Mouse (Mus musculus): ENCODE measurements around the gene Mdga1. TPM values are rescaled to one million over a fixed set of nuclear protein-coding genes. Genes with fewer than 3 reads are reported as not detected.

Mdga1 gene
- polyA plus RNA-seq, 1 experiment from 2014 or later = 2.5 TPM

DNA sequence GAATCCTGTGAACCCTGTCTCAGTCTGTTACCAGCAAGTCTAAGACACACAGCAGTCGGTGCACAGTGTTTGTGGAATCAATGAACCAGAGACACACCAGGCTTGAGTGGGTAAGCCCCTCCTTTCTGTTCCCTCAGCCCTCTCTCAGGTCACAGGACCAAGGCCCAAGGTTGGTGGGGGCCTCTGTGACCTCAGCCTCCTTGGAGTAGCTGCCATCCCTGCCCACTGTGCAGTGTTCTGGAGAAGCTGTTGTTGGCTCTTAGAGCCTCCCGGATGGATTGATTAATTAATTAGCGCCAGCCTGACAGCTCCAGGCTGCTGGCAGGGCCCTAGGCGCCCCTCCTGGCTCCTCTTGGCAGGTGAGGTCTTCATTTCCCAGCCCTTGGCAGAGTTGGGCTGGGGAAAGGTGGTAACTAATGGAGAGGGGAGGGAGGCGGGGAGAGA is 22.6 kb downstream of the Mdga1 start:
- ATAC-seq (ENCODE audit: insufficient read depth, low FRiP score, low TSS enrichment) = no peak
- Histone ChIP-seq H3K36me3 (ENCODE audit: control insufficient read depth, insufficient read depth, low read length) (no peaks in the 10 kb centered on the region), H3K4me3 (ENCODE audit: low read depth, low read length) (no peak overlapping the region), H3K4me2 (ENCODE audit: low read depth) (no peak overlapping the region), H3K27ac (ENCODE audit: low read depth, low read length) (no peak overlapping the region), H3K9ac (ENCODE audit: low read length) (no peak overlapping the region), H3K27me3 (ENCODE audit: control insufficient read depth, insufficient read depth, low read length) (no peaks in the 10 kb centered on the region), H3K9me3 (ENCODE audit: control insufficient read depth, low read length) (no peaks in the 10 kb centered on the region), H3K4me1 (ENCODE audit: control insufficient read depth, insufficient read depth, low read length) (no peaks in the 10 kb centered on the region)
- WGBS = 46% methylated on average over 5 of the region's 5 CpGs
- no peak for DNase-seq (ENCODE audit: low spot score)

DNA sequence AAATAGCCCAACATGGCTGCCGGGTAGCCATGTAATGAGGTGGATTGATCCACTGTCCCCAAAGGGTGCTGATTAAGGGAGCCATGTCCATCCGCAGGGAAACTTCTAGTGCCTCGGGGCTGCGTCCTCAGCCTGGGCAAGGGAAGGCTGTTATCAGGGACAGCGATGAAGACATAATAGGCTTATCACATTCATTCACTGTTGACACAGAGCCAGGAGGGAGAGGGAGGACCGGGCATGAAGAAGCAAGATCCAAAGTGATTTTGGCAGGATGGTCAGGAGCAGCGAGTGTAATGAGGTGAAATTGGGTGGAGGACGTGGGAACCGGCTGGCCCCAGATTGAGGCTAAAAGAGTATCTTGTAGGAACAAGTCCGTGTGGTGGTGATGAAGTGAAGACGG is 25.5 kb downstream of the Mdga1 start:
- H3K9me3 ChIP-seq (ENCODE audit: control insufficient read depth, low read length) = no peaks in the 10 kb centered on the region
- H3K4me1 ChIP-seq (ENCODE audit: control insufficient read depth, insufficient read depth, low read length) = no peaks in the 10 kb centered on the region
- H3K27me3 ChIP-seq (ENCODE audit: control insufficient read depth, insufficient read depth, low read length) = no peaks in the 10 kb centered on the region
- no peak overlapping the region for H3K4me3 ChIP-seq (ENCODE audit: low read depth, low read length)
- no peak overlapping the region for H3K4me2 ChIP-seq (ENCODE audit: low read depth)
- DNase-seq (ENCODE audit: low spot score) (no peak), ATAC-seq (ENCODE audit: insufficient read depth, low FRiP score, low TSS enrichment) (no peak)
- no peak overlapping the region for H3K9ac ChIP-seq (ENCODE audit: low read length)
- no peak overlapping the region for H3K27ac ChIP-seq (ENCODE audit: low read depth, low read length)
- 91% methylated on average over 11 of the region's 11 CpGs for WGBS
- no peaks in the 10 kb centered on the region for H3K36me3 ChIP-seq (ENCODE audit: control insufficient read depth, insufficient read depth, low read length)

DNA sequence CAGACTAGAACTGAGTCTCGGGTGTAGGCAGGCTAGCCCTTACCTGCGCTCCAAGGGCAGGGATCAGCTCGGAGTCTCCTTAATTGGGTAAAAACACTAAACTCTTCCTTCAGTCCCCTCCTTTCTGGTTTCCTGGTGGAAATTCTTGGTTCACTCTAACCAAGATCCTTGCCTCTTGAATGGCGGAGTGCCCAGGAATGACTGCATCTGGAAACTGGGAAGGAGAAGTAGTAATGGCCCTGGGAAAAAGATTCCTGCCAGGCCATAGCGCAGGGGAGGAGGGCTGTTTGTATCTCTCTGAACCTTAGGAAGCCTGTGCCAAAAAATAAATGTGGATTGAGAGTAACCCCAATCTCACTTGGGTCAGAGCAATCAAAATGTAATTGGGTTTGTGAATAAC is 30.9 kb downstream of the Mdga1 start:
- DNase-seq (ENCODE audit: low spot score) (no peak), ATAC-seq (ENCODE audit: insufficient read depth, low FRiP score, low TSS enrichment) (no peak)
- H3K27ac ChIP-seq (ENCODE audit: low read depth, low read length) = no peak overlapping the region
- H3K4me2 ChIP-seq (ENCODE audit: low read depth) = no peak overlapping the region
- no peaks in the 10 kb centered on the region for H3K4me1 ChIP-seq (ENCODE audit: control insufficient read depth, insufficient read depth, low read length)
- 88% methylated on average over 5 of the region's 5 CpGs for WGBS
- no peaks in the 10 kb centered on the region for H3K9me3 ChIP-seq (ENCODE audit: control insufficient read depth, low read length)
- H3K27me3 ChIP-seq (ENCODE audit: control insufficient read depth, insufficient read depth, low read length) = no peaks in the 10 kb centered on the region
- no peak overlapping the region for H3K4me3 ChIP-seq (ENCODE audit: low read depth, low read length)
- no peaks in the 10 kb centered on the region for H3K36me3 ChIP-seq (ENCODE audit: control insufficient read depth, insufficient read depth, low read length)
- H3K9ac ChIP-seq (ENCODE audit: low read length) = no peak overlapping the region

DNA sequence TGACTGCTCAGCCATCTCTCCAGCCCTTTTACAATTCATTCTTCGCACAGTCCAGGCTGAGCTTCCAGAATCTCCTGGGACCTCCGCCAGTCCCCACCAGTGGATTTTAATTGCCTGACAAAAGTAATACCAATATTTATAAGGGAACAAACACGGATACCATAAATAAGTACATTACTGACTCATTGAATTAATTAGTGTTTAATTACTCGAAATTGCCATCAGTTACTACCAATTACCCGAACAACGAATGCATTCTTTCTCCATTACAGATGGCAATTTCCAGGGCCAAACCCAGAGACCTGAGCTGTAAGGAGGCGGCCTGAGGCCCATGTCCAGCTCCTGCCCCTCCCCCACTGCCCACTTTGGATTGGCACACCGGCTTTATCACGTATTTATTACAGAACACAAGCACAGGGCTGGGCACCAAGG is 32.5 kb downstream of the Mdga1 start:
- 83% methylated on average over 9 of the region's 9 CpGs for WGBS
- no peak for DNase-seq (ENCODE audit: low spot score)
- Histone ChIP-seq H3K27ac (ENCODE audit: low read depth, low read length) (no peak overlapping the region), H3K9me3 (ENCODE audit: control insufficient read depth, low read length) (no peaks in the 10 kb centered on the region), H3K27me3 (ENCODE audit: control insufficient read depth, insufficient read depth, low read length) (no peaks in the 10 kb centered on the region), H3K36me3 (ENCODE audit: control insufficient read depth, insufficient read depth, low read length) (no peaks in the 10 kb centered on the region), H3K4me3 (ENCODE audit: low read depth, low read length) (no peak overlapping the region), H3K4me1 (ENCODE audit: control insufficient read depth, insufficient read depth, low read length) (no peaks in the 10 kb centered on the region), H3K4me2 (ENCODE audit: low read depth) (no peak overlapping the region), H3K9ac (ENCODE audit: low read length) (no peak overlapping the region)
- ATAC-seq (ENCODE audit: insufficient read depth, low FRiP score, low TSS enrichment) = no peak

DNA sequence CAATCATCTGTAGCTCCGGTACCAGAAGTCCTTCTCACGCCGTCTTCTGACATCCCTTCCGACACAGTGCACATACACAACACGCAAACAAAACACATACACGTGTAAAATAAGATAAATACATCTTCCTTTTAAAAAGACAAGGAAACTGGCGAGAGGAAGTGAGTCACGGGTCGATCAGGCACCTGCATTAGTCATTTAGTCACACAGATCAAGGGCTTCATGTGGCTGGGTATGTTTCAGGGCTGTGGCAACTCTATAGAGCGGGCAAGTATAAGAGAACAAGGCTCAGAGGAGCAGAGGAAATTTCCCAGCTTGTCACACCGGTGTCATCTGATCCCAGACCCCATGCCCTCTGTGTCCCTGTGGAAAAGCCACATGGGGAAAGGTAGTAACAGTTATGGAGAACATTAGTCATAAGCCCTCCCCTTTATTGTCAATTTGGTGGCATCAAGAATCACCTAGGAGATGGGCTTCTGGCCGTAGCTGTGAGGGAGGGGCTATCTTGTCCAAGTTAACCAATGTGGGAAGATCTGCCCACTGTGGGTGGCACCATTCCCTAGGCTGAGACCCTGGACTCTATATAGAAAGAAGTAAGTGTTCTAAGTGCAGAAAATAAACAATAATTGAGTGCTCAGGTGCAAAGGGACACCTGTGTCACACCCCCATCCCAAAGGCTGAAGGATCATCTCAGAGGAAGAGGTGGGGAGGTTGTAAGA is 35.6 kb downstream of the Mdga1 start:
- 90% methylated on average over 12 of the region's 12 CpGs for WGBS
- Histone ChIP-seq H3K9me3 (ENCODE audit: control insufficient read depth, low read length) (no peaks in the 10 kb centered on the region), H3K4me2 (ENCODE audit: low read depth) (no peak overlapping the region), H3K27me3 (ENCODE audit: control insufficient read depth, insufficient read depth, low read length) (0 out of 2 replicates have a peak, but pooled peaks cover 2% of the 10 kb centered on the region), H3K4me3 (ENCODE audit: low read depth, low read length) (no peak overlapping the region), H3K27ac (ENCODE audit: low read depth, low read length) (no peak overlapping the region), H3K36me3 (ENCODE audit: control insufficient read depth, insufficient read depth, low read length) (no peaks in the 10 kb centered on the region), H3K4me1 (ENCODE audit: control insufficient read depth, insufficient read depth, low read length) (no peaks in the 10 kb centered on the region), H3K9ac (ENCODE audit: low read length) (no peak overlapping the region)
- no peak for ATAC-seq (ENCODE audit: insufficient read depth, low FRiP score, low TSS enrichment)
- no peak for DNase-seq (ENCODE audit: low spot score)

DNA sequence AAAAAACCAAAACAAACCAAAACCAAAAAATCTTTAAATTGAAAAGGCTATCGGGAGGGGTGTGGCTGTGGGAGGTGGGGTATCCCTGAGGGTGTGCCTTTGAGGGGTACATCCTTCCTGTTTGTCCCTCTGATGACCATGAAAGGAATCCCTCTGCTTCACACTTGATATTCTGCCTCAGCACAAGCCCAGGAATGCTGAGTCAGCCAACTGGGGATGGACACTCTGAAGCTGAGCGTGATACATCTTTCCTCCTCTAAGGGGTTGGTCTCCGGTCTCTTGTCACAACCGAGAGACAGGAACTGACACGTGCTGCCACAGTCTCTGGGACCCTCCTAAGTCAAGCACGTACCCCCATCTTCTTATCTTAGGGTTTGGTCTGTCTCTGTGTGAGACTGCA is 37.1 kb downstream of the Mdga1 start:
- 0 out of 2 replicates have a peak, but pooled peaks cover 2% of the 10 kb centered on the region for H3K27me3 ChIP-seq (ENCODE audit: control insufficient read depth, insufficient read depth, low read length)
- no peak for ATAC-seq (ENCODE audit: insufficient read depth, low FRiP score, low TSS enrichment)

DNA sequence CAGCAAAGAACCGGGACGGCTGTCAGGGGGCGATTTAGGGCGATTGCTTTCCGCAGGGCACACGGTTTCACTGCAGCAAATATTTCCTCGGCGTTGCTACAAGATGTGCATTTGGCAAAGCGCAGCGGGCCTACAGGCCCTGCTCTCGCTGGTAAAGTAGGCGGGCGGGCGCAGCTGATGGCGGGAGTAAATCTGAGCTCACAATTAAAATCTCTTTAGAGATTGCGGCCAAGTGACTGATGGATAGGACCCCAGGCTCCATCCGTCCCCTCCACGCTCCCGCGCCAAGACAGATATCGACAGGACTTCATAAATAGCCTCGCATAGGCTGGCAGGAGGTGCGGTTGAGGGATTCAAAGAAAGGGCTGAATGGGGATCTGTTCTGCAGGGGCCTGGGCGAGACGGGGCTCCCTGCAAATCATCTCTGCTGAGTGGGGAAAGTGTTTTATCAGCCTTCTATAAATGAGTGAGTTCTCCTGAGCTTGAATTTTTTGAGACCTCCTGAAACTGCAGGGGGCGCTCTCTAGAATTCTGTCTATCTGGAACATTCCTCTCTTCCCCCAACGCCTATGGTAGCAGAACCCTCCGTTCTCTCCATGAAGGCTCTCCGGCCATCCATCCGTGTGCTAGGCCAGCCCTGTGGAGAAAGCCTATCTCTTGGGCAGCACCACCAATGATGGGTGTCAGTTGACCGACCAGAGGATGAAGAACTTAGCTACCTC is 38.5 kb downstream of the Mdga1 start:
- Histone ChIP-seq H3K4me3 (ENCODE audit: low read depth, low read length) (no peak overlapping the region), H3K4me2 (ENCODE audit: low read depth) (no peak overlapping the region), H3K27ac (ENCODE audit: low read depth, low read length) (no peak overlapping the region), H3K9ac (ENCODE audit: low read length) (no peak overlapping the region), H3K9me3 (ENCODE audit: control insufficient read depth, low read length) (no peaks in the 10 kb centered on the region), H3K4me1 (ENCODE audit: control insufficient read depth, insufficient read depth, low read length) (no peaks in the 10 kb centered on the region), H3K36me3 (ENCODE audit: control insufficient read depth, insufficient read depth, low read length) (no peaks in the 10 kb centered on the region), H3K27me3 (ENCODE audit: control insufficient read depth, insufficient read depth, low read length) (0 out of 2 replicates have a peak, but pooled peaks cover 2% of the 10 kb centered on the region)
- no peak for ATAC-seq (ENCODE audit: insufficient read depth, low FRiP score, low TSS enrichment)
- DNase-seq (ENCODE audit: low spot score) = no peak
- WGBS = 76% methylated on average over 31 of the region's 31 CpGs

More for the DNA sequence above, 37.1 kb downstream of the Mdga1 start:
- Histone ChIP-seq H3K4me2 (ENCODE audit: low read depth) (no peak overlapping the region), H3K27ac (ENCODE audit: low read depth, low read length) (no peak overlapping the region), H3K4me3 (ENCODE audit: low read depth, low read length) (no peak overlapping the region), H3K9me3 (ENCODE audit: control insufficient read depth, low read length) (no peaks in the 10 kb centered on the region), H3K9ac (ENCODE audit: low read length) (no peak overlapping the region), H3K36me3 (ENCODE audit: control insufficient read depth, insufficient read depth, low read length) (no peaks in the 10 kb centered on the region), H3K4me1 (ENCODE audit: control insufficient read depth, insufficient read depth, low read length) (no peaks in the 10 kb centered on the region)
- WGBS = 91% methylated on average over 6 of the region's 6 CpGs
- no peak for DNase-seq (ENCODE audit: low spot score)

DNA sequence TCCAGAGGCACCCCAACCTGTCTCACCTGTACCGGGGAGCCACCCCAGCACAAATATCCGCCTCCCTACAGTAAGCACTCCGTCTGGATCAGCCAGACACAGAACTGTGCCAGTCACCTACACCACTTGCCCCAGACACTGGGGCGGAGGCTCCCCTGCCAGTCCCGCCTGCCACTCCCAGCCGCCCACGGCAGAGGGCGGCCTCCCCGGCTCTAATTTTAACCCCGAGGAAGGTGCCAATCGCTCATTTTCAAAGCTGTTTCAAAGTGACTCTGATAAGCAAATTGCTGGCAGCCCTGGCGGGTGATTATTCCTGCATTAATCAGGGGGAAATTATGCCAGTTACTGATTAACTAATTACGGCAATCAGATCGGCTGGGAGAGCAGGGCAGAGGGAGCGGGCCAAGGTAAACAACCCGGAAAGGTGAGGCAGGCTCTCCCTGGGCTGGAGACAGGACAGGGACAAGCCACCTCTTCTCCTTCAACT is 41.1 kb downstream of the Mdga1 start:
- no peak overlapping the region for H3K27ac ChIP-seq (ENCODE audit: low read depth, low read length)
- DNase-seq (ENCODE audit: low spot score) = no peak
- no peaks in the 10 kb centered on the region for H3K36me3 ChIP-seq (ENCODE audit: control insufficient read depth, insufficient read depth, low read length)
- no peak for ATAC-seq (ENCODE audit: insufficient read depth, low FRiP score, low TSS enrichment)
- H3K27me3 ChIP-seq (ENCODE audit: control insufficient read depth, insufficient read depth, low read length) = 0 out of 2 replicates have a peak, but pooled peaks cover 2% of the 10 kb centered on the region
- no peaks in the 10 kb centered on the region for H3K9me3 ChIP-seq (ENCODE audit: control insufficient read depth, low read length)
- no peak overlapping the region for H3K4me2 ChIP-seq (ENCODE audit: low read depth)
- no peaks in the 10 kb centered on the region for H3K4me1 ChIP-seq (ENCODE audit: control insufficient read depth, insufficient read depth, low read length)
- no peak overlapping the region for H3K4me3 ChIP-seq (ENCODE audit: low read depth, low read length)
- 45% methylated on average over 16 of the region's 16 CpGs for WGBS
- no peak overlapping the region for H3K9ac ChIP-seq (ENCODE audit: low read length)
